ENCODE assay signal across 8 mouse cellular contexts in the genomic region with DNA sequence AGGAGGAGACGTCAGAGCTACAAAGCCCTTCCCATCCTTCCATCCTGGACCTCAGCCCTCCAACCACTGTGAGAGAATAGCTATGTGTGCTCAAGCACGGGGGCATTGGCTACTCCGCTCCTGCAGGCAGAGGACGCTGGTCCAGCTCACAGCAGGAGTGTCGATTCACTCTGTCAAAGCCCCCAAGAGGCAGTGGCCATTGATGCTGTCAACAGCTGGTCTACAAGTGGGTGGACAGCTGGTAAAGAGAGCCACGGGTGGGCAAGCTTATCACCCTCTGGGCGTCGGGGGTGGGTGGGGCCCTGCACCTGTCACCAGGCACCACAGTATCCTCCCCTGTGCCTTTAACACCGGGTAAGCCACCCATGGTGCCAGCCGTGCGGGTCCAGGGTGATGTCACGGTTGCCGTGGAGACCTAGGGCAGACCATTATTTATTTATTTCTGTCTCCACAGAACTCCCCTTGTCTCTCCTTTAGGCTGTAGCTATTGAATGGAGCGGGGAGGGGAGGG. TPM values are rescaled to one million over a fixed set of nuclear protein-coding genes. Genes with fewer than 3 reads are reported as not detected.
DNase-seq lines count a peak whose midpoint lies in the region; ATAC-seq lines count a peak whose summit lies in the region.

No protein-coding gene starts in this region.

- peak overlapping the region; percentile 38; the same call in 1 of the 2 replicates for H3K4me2 ChIP-seq in hindbrain, embryonic 16.5 days (ENCODE audit: low read length)
- H3K4me2 ChIP-seq in midbrain, embryonic 15.5 days, result peak overlapping the region; percentile 26

- peak; percentile 40 for DNase-seq in Muller cell, postnatal 12 days (ENCODE audit: inconsistent ontology term)
- peak; percentile 44 to 58 for DNase-seq in cerebellum, postnatal 4 days (ENCODE audit: low spot score in 2 of 2)
- DNase-seq in T-cell, adult 2 months (ENCODE audit: low spot score), result no peak
- DNase-seq in kidney, postnatal 25 days, result no peak
- no peak for DNase-seq in urinary bladder, adult 18-20 months (ENCODE audit: low spot score in 2 of 2)

- H3K9ac ChIP-seq in hindbrain, embryonic 16.5 days (ENCODE audit: low read depth, low read length), result 0 out of 2 replicates have a peak overlapping the region, but pooled peaks have one; percentile 34
- H3K9ac ChIP-seq in midbrain, embryonic 15.5 days, result no peak overlapping the region

- no peaks in the 10 kb centered on the region for H3K9me3 ChIP-seq in hindbrain, embryonic 16.5 days (ENCODE audit: control insufficient read depth, low read length)
- H3K9me3 ChIP-seq in midbrain, embryonic 15.5 days, result no peaks in the 10 kb centered on the region

- peak; percentile 93 for ATAC-seq in hindbrain, embryonic 16.5 days
- peak; percentile 93 for ATAC-seq in midbrain, embryonic 15.5 days (replicated peaks)
- no peak for ATAC-seq in inflammation-experienced regulatory T-cells, adult 6 months

- H3K27ac ChIP-seq in hindbrain, embryonic 16.5 days (ENCODE audit: low read depth, low read length), result peak overlapping the region; percentile 80
- peak overlapping the region; percentile 69 for H3K27ac ChIP-seq in midbrain, embryonic 15.5 days

- WGBS in hindbrain, embryonic 16.5 days, result 17% methylated on average over 14 of the region's 14 CpGs
- WGBS in midbrain, embryonic 15.5 days, result 20% methylated on average over 14 of the region's 14 CpGs

- no peak overlapping the region; the same call in 1 of the 2 replicates for H3K4me3 ChIP-seq in hindbrain, embryonic 16.5 days (ENCODE audit: low read length)
- no peak overlapping the region for H3K4me3 ChIP-seq in midbrain, embryonic 15.5 days

- peaks cover 2% of the 10 kb centered on the region; the same call in 1 of the 2 replicates for H3K36me3 ChIP-seq in hindbrain, embryonic 16.5 days (ENCODE audit: control insufficient read depth, insufficient read depth, low read length)
- peaks cover 2% of the 10 kb centered on the region; the same call in 1 of the 2 replicates for H3K36me3 ChIP-seq in midbrain, embryonic 15.5 days (replicated peaks)

- peaks cover 6% of the 10 kb centered on the region for H3K4me1 ChIP-seq in hindbrain, embryonic 16.5 days (ENCODE audit: control insufficient read depth, insufficient read depth, low read depth, low read length)
- peaks cover 15% of the 10 kb centered on the region for H3K4me1 ChIP-seq in midbrain, embryonic 15.5 days

- no peaks in the 10 kb centered on the region for H3K27me3 ChIP-seq in hindbrain, embryonic 16.5 days (replicated peaks; ENCODE audit: control insufficient read depth, insufficient read depth, low read length)
- no peaks in the 10 kb centered on the region for H3K27me3 ChIP-seq in midbrain, embryonic 15.5 days (replicated peaks)

RNA-seq across cellular contexts. Expression of a gene that starts 24.9 kb away (rescaled TPM):
- polyA plus RNA-seq in hindbrain, embryonic 16.5 days (2015; fragmentation: Nextera tagmentation; extraction: Ambion mirVana), result 83.8 and 110 TPM in 2 replicates
- 40.9 and 47.5 TPM in 2 replicates for polyA plus RNA-seq in midbrain, embryonic 15.5 days (2015; fragmentation: Nextera tagmentation; extraction: Ambion mirVana)
- polyA plus RNA-seq in inflammation-experienced regulatory T-cells, adult 6 months (2017; shearing (Covaris generic)), result not detected

RNA-seq across cellular contexts. Expression of a gene that starts 32.8 kb away (rescaled TPM):
- polyA plus RNA-seq in hindbrain, embryonic 16.5 days (2015; fragmentation: Nextera tagmentation; extraction: Ambion mirVana), result 24.3 and 25.0 TPM in 2 replicates
- 24.8 and 27.6 TPM in 2 replicates for polyA plus RNA-seq in midbrain, embryonic 15.5 days (2015; fragmentation: Nextera tagmentation; extraction: Ambion mirVana)
- polyA plus RNA-seq in inflammation-experienced regulatory T-cells, adult 6 months (2017; shearing (Covaris generic)), result not detected

RNA-seq across cellular contexts. Expression of a gene that starts 43.8 kb away (rescaled TPM):
- polyA plus RNA-seq in hindbrain, embryonic 16.5 days (2015; fragmentation: Nextera tagmentation; extraction: Ambion mirVana), result 36.8 and 42.0 TPM in 2 replicates
- polyA plus RNA-seq in midbrain, embryonic 15.5 days (2015; fragmentation: Nextera tagmentation; extraction: Ambion mirVana), result 46.7 and 49.7 TPM in 2 replicates
- 10 to 100 TPM; 12.6 to 20.5 (median 15.4) TPM for polyA plus RNA-seq in inflammation-experienced regulatory T-cells, adult 6 months (2017; shearing (Covaris generic))

RNA-seq across cellular contexts. Expression of a gene that starts 53.8 kb away (rescaled TPM):
- 0.15 and 0.16 TPM in 2 replicates for polyA plus RNA-seq in hindbrain, embryonic 16.5 days (2015; fragmentation: Nextera tagmentation; extraction: Ambion mirVana)
- polyA plus RNA-seq in midbrain, embryonic 15.5 days (2015; fragmentation: Nextera tagmentation; extraction: Ambion mirVana), result 0.26 and 0.29 TPM in 2 replicates
- not detected for polyA plus RNA-seq in inflammation-experienced regulatory T-cells, adult 6 months (2017; shearing (Covaris generic))

Comparison
In these comparisons a context has a peak if more than half of its experiments do, and no peak if none do; other contexts are left out.
1. DNase-seq: peak in Muller cell, postnatal 12 days (single experiment) and cerebellum, postnatal 4 days (2 of 2); none in T-cell, adult 2 months (single experiment), kidney, postnatal 25 days (0 of 2) and urinary bladder, adult 18-20 months (0 of 2).
2. RNA of a gene that starts 24.9 kb away (polyA plus RNA-seq): 83.8 to 110 TPM in hindbrain, embryonic 16.5 days and 40.9 to 47.5 TPM in midbrain, embryonic 15.5 days; not detected in inflammation-experienced regulatory T-cells, adult 6 months; every median in the first group is over 10 times any median in the second.
3. RNA of a gene that starts 32.8 kb away (polyA plus RNA-seq): 24.8 to 27.6 TPM in midbrain, embryonic 15.5 days and 24.3 to 25.0 TPM in hindbrain, embryonic 16.5 days; not detected in inflammation-experienced regulatory T-cells, adult 6 months; every median in the first group is over 10 times any median in the second.